ENCODE assay signal across 10 mouse cellular contexts in the genomic region with DNA sequence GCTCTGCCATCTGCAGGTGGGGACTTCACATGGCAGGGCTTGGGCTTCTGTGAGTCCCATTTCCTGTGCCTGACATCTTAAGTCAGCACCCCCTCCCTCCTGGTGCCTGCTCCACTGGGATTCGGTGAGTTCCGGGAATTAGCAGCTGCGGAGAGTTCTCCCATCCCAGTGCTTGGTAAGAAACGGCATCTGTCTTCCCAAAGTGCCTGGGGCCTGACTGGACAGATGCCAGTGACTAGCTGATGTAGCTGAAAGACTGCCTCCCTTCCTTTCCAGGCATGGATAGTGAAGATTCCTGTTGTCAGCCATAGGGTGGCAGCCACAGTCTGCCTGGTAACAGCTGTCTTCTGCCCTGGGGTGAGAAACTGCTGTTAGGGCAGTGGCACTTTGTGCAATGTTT. TPM values are rescaled to one million over a fixed set of nuclear protein-coding genes. Genes with fewer than 3 reads are reported as not detected.
A peak's percentile ranks its signal among the peaks of the same experiment; 100 is the strongest.
DNase-seq lines count a peak whose midpoint lies in the region; ATAC-seq and TF ChIP-seq lines count a peak whose summit lies in the region.
"Had no signal": no experiment of that assay in that cellular context is flagged by ENCODE, and none has a peak within 500 bp of the region (broad histone marks: within the 10 kb centered on the region; RNA-seq: fewer than 3 reads in every experiment).

No protein-coding gene starts in this region.

- TF ChIP-seq POLR2A in cerebellum, adult 2 months (IDR thresholded peaks at IDR 0.05; ENCODE audit: borderline replicate concordance, insufficient read depth, low read length) = no peak

- H3K4me3 ChIP-seq in kidney, postnatal 0 days (replicated peaks; ENCODE audit: low read depth, low read length) = no peak overlapping the region
- no peak overlapping the region for H3K4me3 ChIP-seq in kidney, embryonic 15.5 days (replicated peaks)
- H3K4me3 ChIP-seq in cerebellum, adult 2 months (replicated peaks; ENCODE audit: insufficient read depth, low read depth, low read length) = peak overlapping the region; percentile 6
- no peak overlapping the region for H3K4me3 ChIP-seq in hindbrain, embryonic 13.5 days
- H3K4me3 ChIP-seq in neural tube, embryonic 13.5 days = no peak overlapping the region
- H3K4me3 ChIP-seq: limb, embryonic 13.5 days had no signal

- DNase-seq in kidney, postnatal 0 days (ENCODE audit: low spot score) = peak; percentile 12
- peak; percentile 48 to 49 for DNase-seq in cerebellum, adult 2 months
- no peak for DNase-seq in urinary bladder, postnatal 4 days (ENCODE audit: low spot score in 2 of 2)
- DNase-seq in urinary bladder, adult 2 months (ENCODE audit: low spot score) = no peak

- no peak overlapping the region for H3K4me2 ChIP-seq in kidney, postnatal 0 days (ENCODE audit: low read length)
- H3K4me2 ChIP-seq in kidney, embryonic 15.5 days = no peak overlapping the region
- H3K4me2 ChIP-seq in hindbrain, embryonic 13.5 days = no peak overlapping the region
- no peak overlapping the region for H3K4me2 ChIP-seq in neural tube, embryonic 13.5 days
- H3K4me2 ChIP-seq: limb, embryonic 13.5 days had no signal

- TF ChIP-seq CTCF in kidney, postnatal 0 days (IDR thresholded peaks at IDR 0.05; ENCODE audit: low read depth) = no peak
- TF ChIP-seq CTCF in cerebellum, adult 2 months (IDR thresholded peaks at IDR 0.05; ENCODE audit: borderline replicate concordance, insufficient read depth, low read depth, low read length) = peak; percentile 39; the same call in 1 of the 2 replicates

- no peak overlapping the region for H3K27ac ChIP-seq in kidney, postnatal 0 days
- H3K27ac ChIP-seq in kidney, embryonic 15.5 days = no peak overlapping the region
- H3K27ac ChIP-seq in cerebellum, adult 2 months (ENCODE audit: insufficient read depth, low read length) = 0 out of 2 replicates have a peak overlapping the region, but pooled peaks have one; percentile 10
- H3K27ac ChIP-seq in hindbrain, embryonic 13.5 days = peak overlapping the region; percentile 18; the same call in 1 of the 2 replicates
- no peak overlapping the region for H3K27ac ChIP-seq in neural tube, embryonic 13.5 days (replicated peaks)
- H3K27ac ChIP-seq: limb, embryonic 13.5 days had no signal

- no peak for ATAC-seq in kidney, postnatal 0 days (replicated peaks; ENCODE audit: low FRiP score, low read depth)
- no peak for ATAC-seq in kidney, embryonic 15.5 days (replicated peaks; ENCODE audit: low FRiP score)
- ATAC-seq in hindbrain, embryonic 13.5 days (ENCODE audit: low FRiP score) = peak; percentile 30; the same call in 1 of the 2 replicates
- peak; percentile 22; the same call in 1 of the 2 replicates for ATAC-seq in neural tube, embryonic 13.5 days (ENCODE audit: low read depth)
- ATAC-seq in megakaryocyte progenitor cell, adult 5-6 weeks (replicated peaks; ENCODE audit: poor library complexity) = no peak
- ATAC-seq: Patski had no signal

- 11% methylated on average over 4 of the region's 4 CpGs for WGBS in kidney, postnatal 0 days
- 14% methylated on average over 4 of the region's 4 CpGs for WGBS in kidney, embryonic 15.5 days
- 6% methylated on average over 4 of the region's 4 CpGs for WGBS in cerebellum, adult 2 months
- 14% methylated on average over 4 of the region's 4 CpGs for WGBS in hindbrain, embryonic 13.5 days
- WGBS in neural tube, embryonic 13.5 days = 9% methylated on average over 4 of the region's 4 CpGs

- H3K4me1 ChIP-seq in kidney, postnatal 0 days (replicated peaks; ENCODE audit: insufficient read depth, low read length) = 0 out of 2 replicates have a peak, but pooled peaks cover 10% of the 10 kb centered on the region
- H3K4me1 ChIP-seq in kidney, embryonic 15.5 days = peaks cover 18% of the 10 kb centered on the region
- peaks cover 32% of the 10 kb centered on the region for H3K4me1 ChIP-seq in cerebellum, adult 2 months (ENCODE audit: control insufficient read depth, insufficient read depth, low read length)
- peaks cover 44% of the 10 kb centered on the region for H3K4me1 ChIP-seq in hindbrain, embryonic 13.5 days (replicated peaks)
- peaks cover 45% of the 10 kb centered on the region for H3K4me1 ChIP-seq in neural tube, embryonic 13.5 days (replicated peaks)

- no peaks in the 10 kb centered on the region for H3K9me3 ChIP-seq in kidney, postnatal 0 days (replicated peaks; ENCODE audit: low read length)
- H3K9me3 ChIP-seq in kidney, embryonic 15.5 days (replicated peaks) = no peaks in the 10 kb centered on the region
- H3K9me3 ChIP-seq in hindbrain, embryonic 13.5 days = no peaks in the 10 kb centered on the region
- no peaks in the 10 kb centered on the region for H3K9me3 ChIP-seq in neural tube, embryonic 13.5 days
- H3K9me3 ChIP-seq: limb, embryonic 13.5 days had no signal

- no peaks in the 10 kb centered on the region; the same call in 1 of the 2 replicates for H3K27me3 ChIP-seq in kidney, postnatal 0 days (ENCODE audit: insufficient read depth, low read length)
- peaks cover 34% of the 10 kb centered on the region for H3K27me3 ChIP-seq in kidney, embryonic 15.5 days
- no peaks in the 10 kb centered on the region for H3K27me3 ChIP-seq in cerebellum, adult 2 months (ENCODE audit: control insufficient read depth, insufficient read depth, low read length)
- H3K27me3 ChIP-seq in hindbrain, embryonic 13.5 days = peaks cover 43% of the 10 kb centered on the region
- peaks cover 37% of the 10 kb centered on the region for H3K27me3 ChIP-seq in neural tube, embryonic 13.5 days

- no peak overlapping the region for H3K9ac ChIP-seq in kidney, postnatal 0 days (ENCODE audit: low read depth, low read length)
- H3K9ac ChIP-seq in kidney, embryonic 15.5 days = no peak overlapping the region
- no peak overlapping the region for H3K9ac ChIP-seq in hindbrain, embryonic 13.5 days
- no peak overlapping the region for H3K9ac ChIP-seq in neural tube, embryonic 13.5 days
- H3K9ac ChIP-seq: limb, embryonic 13.5 days had no signal

- no peaks in the 10 kb centered on the region for H3K36me3 ChIP-seq in kidney, postnatal 0 days (ENCODE audit: insufficient read depth, low read length)
- H3K36me3 ChIP-seq in kidney, embryonic 15.5 days = no peaks in the 10 kb centered on the region
- H3K36me3 ChIP-seq in hindbrain, embryonic 13.5 days = no peaks in the 10 kb centered on the region
- H3K36me3 ChIP-seq in neural tube, embryonic 13.5 days = no peaks in the 10 kb centered on the region
- H3K36me3 ChIP-seq: limb, embryonic 13.5 days had no signal

RNA-seq across cellular contexts. Expression of a gene that starts 1.9 kb away (rescaled TPM):
- polyA plus RNA-seq in kidney, postnatal 0 days (2015; fragmentation: Nextera tagmentation; extraction: Ambion mirVana) = 0.18 and 0.24 TPM in 2 replicates
- polyA plus RNA-seq in kidney, embryonic 15.5 days (2015; fragmentation: Nextera tagmentation; extraction: Ambion mirVana) = 0.37 and 0.96 TPM in 2 replicates
- polyA plus RNA-seq in cerebellum, adult 2 months (2012; rRNA removed) = 409 and 456 TPM in 2 replicates
- polyA plus RNA-seq in hindbrain, embryonic 13.5 days (2015; fragmentation: Nextera tagmentation; extraction: Ambion mirVana) = 11.1 TPM in 2 replicates
- polyA plus RNA-seq in neural tube, embryonic 13.5 days (2015; fragmentation: Nextera tagmentation; extraction: Ambion mirVana) = 10.7 and 11.3 TPM in 2 replicates
- polyA plus RNA-seq in urinary bladder, adult 2 months (2012; rRNA removed) = 6.7 and 7.4 TPM in 2 replicates
- not detected in 2 replicates for total RNA-seq in megakaryocyte progenitor cell, adult 5-6 weeks (2015)
- total RNA-seq in megakaryocyte progenitor cell, adult 5-6 weeks (2017) = not detected in 2 replicates

RNA-seq across cellular contexts. Expression of a gene that starts 18.4 kb away (rescaled TPM):
- polyA plus RNA-seq in kidney, postnatal 0 days (2015; fragmentation: Nextera tagmentation; extraction: Ambion mirVana) = not detected in 2 replicates
- polyA plus RNA-seq in kidney, embryonic 15.5 days (2015; fragmentation: Nextera tagmentation; extraction: Ambion mirVana) = not detected in 2 replicates
- polyA plus RNA-seq in cerebellum, adult 2 months (2012; rRNA removed) = 0.08 TPM in 1 of 2 replicates, not detected in the other
- not detected in 2 replicates for polyA plus RNA-seq in hindbrain, embryonic 13.5 days (2015; fragmentation: Nextera tagmentation; extraction: Ambion mirVana)
- polyA plus RNA-seq in neural tube, embryonic 13.5 days (2015; fragmentation: Nextera tagmentation; extraction: Ambion mirVana) = not detected in 2 replicates
- 0.04 TPM in 1 of 2 replicates, not detected in the other for polyA plus RNA-seq in urinary bladder, adult 2 months (2012; rRNA removed)
- not detected in 2 replicates for total RNA-seq in megakaryocyte progenitor cell, adult 5-6 weeks (2015)
- total RNA-seq in megakaryocyte progenitor cell, adult 5-6 weeks (2017) = not detected in 2 replicates
- polyA plus RNA-seq: Patski had no signal

RNA-seq across cellular contexts. Expression of a gene that starts 42.5 kb away (rescaled TPM):
- polyA plus RNA-seq in kidney, postnatal 0 days (2015; fragmentation: Nextera tagmentation; extraction: Ambion mirVana) = not detected in 2 replicates
- polyA plus RNA-seq in kidney, embryonic 15.5 days (2015; fragmentation: Nextera tagmentation; extraction: Ambion mirVana) = not detected in 2 replicates
- 0.13 TPM in 1 of 2 replicates, not detected in the other for polyA plus RNA-seq in cerebellum, adult 2 months (2012; rRNA removed)
- not detected in 2 replicates for polyA plus RNA-seq in hindbrain, embryonic 13.5 days (2015; fragmentation: Nextera tagmentation; extraction: Ambion mirVana)
- not detected in 2 replicates for polyA plus RNA-seq in neural tube, embryonic 13.5 days (2015; fragmentation: Nextera tagmentation; extraction: Ambion mirVana)
- polyA plus RNA-seq in urinary bladder, adult 2 months (2012; rRNA removed) = not detected in 2 replicates
- total RNA-seq in megakaryocyte progenitor cell, adult 5-6 weeks (2015) = not detected in 2 replicates
- not detected in 2 replicates for total RNA-seq in megakaryocyte progenitor cell, adult 5-6 weeks (2017)
- polyA plus RNA-seq: limb, embryonic 13.5 days; Patski had no signal

RNA-seq across cellular contexts. Expression of a gene that starts 49.8 kb away (rescaled TPM):
- not detected in 2 replicates for polyA plus RNA-seq in kidney, postnatal 0 days (2015; fragmentation: Nextera tagmentation; extraction: Ambion mirVana)
- polyA plus RNA-seq in kidney, embryonic 15.5 days (2015; fragmentation: Nextera tagmentation; extraction: Ambion mirVana) = not detected in 2 replicates
- not detected in 2 replicates for polyA plus RNA-seq in cerebellum, adult 2 months (2012; rRNA removed)
- polyA plus RNA-seq in hindbrain, embryonic 13.5 days (2015; fragmentation: Nextera tagmentation; extraction: Ambion mirVana) = not detected in 2 replicates
- not detected in 2 replicates for polyA plus RNA-seq in neural tube, embryonic 13.5 days (2015; fragmentation: Nextera tagmentation; extraction: Ambion mirVana)
- not detected in 2 replicates for polyA plus RNA-seq in urinary bladder, adult 2 months (2012; rRNA removed)
- total RNA-seq in megakaryocyte progenitor cell, adult 5-6 weeks (2015) = not detected in 2 replicates
- total RNA-seq in megakaryocyte progenitor cell, adult 5-6 weeks (2017) = not detected in 2 replicates
- polyA plus RNA-seq: limb, embryonic 13.5 days; Patski had no signal

Comparison
In these comparisons a context has a peak if more than half of its experiments do, and no peak if none do; other contexts are left out.
1. ATAC-seq: peak in hindbrain, embryonic 13.5 days (single experiment) and neural tube, embryonic 13.5 days (single experiment); none in kidney, postnatal 0 days (single experiment), kidney, embryonic 15.5 days (single experiment) and megakaryocyte progenitor cell, adult 5-6 weeks (single experiment).
2. DNase-seq: peak in kidney, postnatal 0 days (single experiment) and cerebellum, adult 2 months (2 of 2); none in urinary bladder, postnatal 4 days (0 of 2) and urinary bladder, adult 2 months (single experiment).
3. H3K27ac ChIP-seq: peak in cerebellum, adult 2 months (single experiment) and hindbrain, embryonic 13.5 days (single experiment); none in kidney, postnatal 0 days (single experiment), kidney, embryonic 15.5 days (single experiment) and neural tube, embryonic 13.5 days (single experiment).
4. RNA of a gene that starts 1.9 kb away (polyA plus RNA-seq): 409 to 456 TPM in cerebellum, adult 2 months; 10.7 to 11.3 TPM in neural tube, embryonic 13.5 days, 11.1 TPM in hindbrain, embryonic 13.5 days, 6.7 to 7.4 TPM in urinary bladder, adult 2 months, 0.37 to 0.96 TPM in kidney, embryonic 15.5 days and 0.18 to 0.24 TPM in kidney, postnatal 0 days; every median in the first group is over 10 times any median in the second.